18 mouse cellular contexts compared by ENCODE assay signal in genomic region chr2:31464529-31464910, GRCm38 (mm10). TPM values are rescaled to one million over a fixed set of nuclear protein-coding genes. Genes with fewer than 3 reads are reported as not detected.
DNase-seq lines count a peak whose midpoint lies in the region; ATAC-seq and TF ChIP-seq lines count a peak whose summit lies in the region.
"Had no signal": no experiment of that assay in that cellular context is flagged by ENCODE, and none has a peak within 500 bp of the region (broad histone marks: within the 10 kb centered on the region; RNA-seq: fewer than 3 reads in every experiment).

No protein-coding gene starts in this region.

- no peak for ATAC-seq in kidney, embryonic 14.5 days (ENCODE audit: low FRiP score, low TSS enrichment)
- peak; percentile 61 for ATAC-seq in liver, embryonic 14.5 days (ENCODE audit: insufficient read depth)
- ATAC-seq: forebrain, embryonic 13.5 days; hindbrain, embryonic 16.5 days had no signal

- no peaks in the 10 kb centered on the region for H3K36me3 ChIP-seq in kidney, embryonic 14.5 days (ENCODE audit: control insufficient read depth, insufficient read depth, low read length)
- H3K36me3 ChIP-seq in liver, embryonic 14.5 days (replicated peaks; ENCODE audit: control insufficient read depth, insufficient read depth, low read depth) = no peaks in the 10 kb centered on the region
- H3K36me3 ChIP-seq: embryonic facial prominence, embryonic 10.5 days; lung, embryonic 15.5 days had no signal

- peak; percentile 93 for DNase-seq in kidney, adult 11 months
- DNase-seq in kidney, postnatal 25 days = peak; percentile 77 to 94
- peak in 1 of 3 experiments; percentile 34 for DNase-seq in liver, embryonic 14.5 days (ENCODE audit: low read depth in 3 of 3, low spot score in 3 of 3)
- no peak for DNase-seq in gastrocnemius, adult 2 months
- DNase-seq in heart, postnatal 36 days = no peak
- no peak for DNase-seq in adrenal gland, adult 8-10 months
- no peak for DNase-seq in heart, adult 8-10 months (ENCODE audit: low spot score)
- DNase-seq: adrenal gland, postnatal 25 days; cerebellum, adult 2 months; gastrocnemius, postnatal 25 days; heart, postnatal 10 days; midbrain, embryonic 14.5 days had no signal

- peaks cover 8% of the 10 kb centered on the region; the same call in 1 of the 2 replicates for H3K4me1 ChIP-seq in kidney, embryonic 14.5 days (ENCODE audit: control insufficient read depth, insufficient read depth, low read length)
- peaks cover 0 to 13% of the 10 kb centered on the region in 2 experiments; a peak in 2 of 4 replicates for H3K4me1 ChIP-seq in liver, embryonic 14.5 days (replicated peaks; ENCODE audit: control insufficient read depth in 2 of 2, insufficient read depth in 2 of 2, low read length in 1 of 2)

- H3K27ac ChIP-seq in kidney, embryonic 14.5 days (ENCODE audit: low read depth, low read length) = no peak overlapping the region
- no peak overlapping the region for H3K27ac ChIP-seq in liver, embryonic 14.5 days
- H3K27ac ChIP-seq in gastrocnemius, adult 2 months = no peak overlapping the region
- H3K27ac ChIP-seq: embryonic facial prominence, embryonic 10.5 days; forebrain, embryonic 13.5 days; layer of hippocampus, adult 2 months; lung, embryonic 15.5 days had no signal

- no peak overlapping the region for H3K4me3 ChIP-seq in kidney, embryonic 14.5 days (ENCODE audit: low read length)
- H3K4me3 ChIP-seq in liver, embryonic 14.5 days (ENCODE audit: insufficient read depth in 1 of 2, low read depth in 2 of 2, low read length in 2 of 2) = no peak overlapping the region
- no peak overlapping the region for H3K4me3 ChIP-seq in gastrocnemius, adult 2 months
- H3K4me3 ChIP-seq: embryonic facial prominence, embryonic 10.5 days; forebrain, embryonic 13.5 days; layer of hippocampus, adult 2 months; lung, embryonic 15.5 days had no signal

- intact Hi-C loops in gastrocnemius, adult 2 months (cut with DNase I) = no loop called here
- intact Hi-C loops in heart, postnatal 36 days (cut with DNase I) = no loop called here

- H3K9me3 ChIP-seq in kidney, embryonic 14.5 days (ENCODE audit: control insufficient read depth, low read length) = no peaks in the 10 kb centered on the region
- no peaks in the 10 kb centered on the region for H3K9me3 ChIP-seq in liver, embryonic 14.5 days (ENCODE audit: control insufficient read depth, low read length)
- H3K9me3 ChIP-seq: embryonic facial prominence, embryonic 10.5 days; forebrain, embryonic 13.5 days; lung, embryonic 15.5 days had no signal

- no peak overlapping the region for H3K4me2 ChIP-seq in kidney, embryonic 14.5 days (replicated peaks; ENCODE audit: low read depth, low read length)
- no peak overlapping the region for H3K4me2 ChIP-seq in liver, embryonic 14.5 days (ENCODE audit: low read depth)
- H3K4me2 ChIP-seq: forebrain, embryonic 13.5 days; lung, embryonic 15.5 days had no signal

- peaks cover 13% of the 10 kb centered on the region for H3K27me3 ChIP-seq in kidney, embryonic 14.5 days (ENCODE audit: control insufficient read depth, insufficient read depth, low read length)
- H3K27me3 ChIP-seq in liver, embryonic 14.5 days (ENCODE audit: control insufficient read depth, insufficient read depth, low read length) = peaks cover 14% of the 10 kb centered on the region

- no peak for TF ChIP-seq EP300 in liver, embryonic 14.5 days (IDR thresholded peaks at IDR 0.05; ENCODE audit: low read depth)

- 49% methylated on average over 6 of the region's 6 CpGs for WGBS in kidney, embryonic 14.5 days
- whole genome bisulfite sequencing in liver, embryonic 14.5 days (ENCODE audit: insufficient replicate concordance) = 45% methylated on average over 6 of the region's 6 CpGs

- TF ChIP-seq CTCF in liver, embryonic 14.5 days (IDR thresholded peaks at IDR 0.05; ENCODE audit: low read depth) = no peak
- no peak for TF ChIP-seq CTCF in gastrocnemius, adult 2 months (IDR thresholded peaks at IDR 0.05)

- no peak overlapping the region for H3K9ac ChIP-seq in kidney, embryonic 14.5 days (ENCODE audit: low read depth, low read length)
- H3K9ac ChIP-seq in liver, embryonic 14.5 days (replicated peaks) = no peak overlapping the region
- H3K9ac ChIP-seq: forebrain, embryonic 13.5 days; lung, embryonic 15.5 days had no signal

RNA-seq across cellular contexts. Expression of gene Ass1, which starts 5.5 kb away (rescaled TPM):
- polyA plus RNA-seq in kidney, embryonic 14.5 days (2014; fragmentation: Nextera tagmentation; extraction: Ambion mirVana) = 13.8 and 20.3 TPM in 2 replicates
- polyA plus RNA-seq in liver, embryonic 14.5 days (2012; rRNA removed) = 53.3 and 64.7 TPM in 2 replicates
- 86.7 and 97.2 TPM in 2 replicates for polyA plus RNA-seq in liver, embryonic 14.5 days (2014; fragmentation: Nextera tagmentation; extraction: Ambion mirVana)
- total RNA-seq in gastrocnemius, adult 2 months (2021) = 1 to 10 TPM; 2.6 to 3.9 TPM
- 1 to 10 TPM; 3.9 to 6.8 TPM for total RNA-seq in heart, postnatal 36 days (2021)
- total RNA-seq in adrenal gland, adult 8-10 months (2022) = 10 to 100 TPM; 23.3 to 46.1 (median 34.9) TPM
- total RNA-seq in heart, adult 8-10 months (2022) = 1 to 10 TPM; 5.3 to 7.9 (median 7.0) TPM

Comparison
In these comparisons a context has a peak if more than half of its experiments do, and no peak if none do; other contexts are left out.
1. DNase-seq: peak in kidney, adult 11 months (single experiment) and kidney, postnatal 25 days (2 of 2); none in gastrocnemius, adult 2 months (single experiment), heart, postnatal 36 days (0 of 2), adrenal gland, adult 8-10 months (single experiment) and heart, adult 8-10 months (single experiment).